Mouse (Mus musculus): ENCODE data around the gene Tbx6. TPM values are rescaled to one million over a fixed set of nuclear protein-coding genes. Genes with fewer than 3 reads are reported as not detected.

The Tbx6 gene
- polyA plus RNA-seq, 1 experiment from 2014 or later = 0.79 TPM

DNA sequence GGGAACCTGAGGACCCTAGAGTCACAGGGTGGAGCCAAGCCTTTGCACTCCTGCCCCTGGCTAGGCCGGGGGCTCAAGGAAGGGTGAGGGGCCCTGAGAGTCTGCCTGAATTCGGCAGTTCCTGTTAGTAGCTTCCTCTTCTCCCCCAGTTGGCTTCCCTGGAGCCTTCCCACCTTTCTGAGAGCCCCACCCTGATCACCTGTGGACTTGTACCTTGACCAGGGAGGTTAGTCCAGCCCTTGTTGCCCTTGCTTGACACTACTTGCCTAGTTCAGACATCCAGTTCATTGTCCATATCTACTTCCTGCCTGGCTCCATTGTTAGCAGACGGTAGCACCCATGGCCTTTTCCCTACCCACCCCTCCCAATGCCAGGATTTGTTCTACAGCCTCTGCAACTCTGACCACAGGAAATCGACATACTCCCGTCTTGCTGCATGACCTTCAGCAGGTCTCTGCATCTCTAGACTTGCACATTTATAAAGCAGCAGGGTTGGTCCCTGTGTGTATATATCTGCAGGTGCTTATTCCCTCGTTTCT is 19.7 kb upstream of the Tbx6 start:
- H3K27me3 ChIP-seq (ENCODE audit: control insufficient read depth, insufficient read depth, low read length) = no peaks in the 10 kb centered on the region
- no peaks in the 10 kb centered on the region for H3K36me3 ChIP-seq (ENCODE audit: control insufficient read depth, insufficient read depth, low read length)
- H3K27ac ChIP-seq (ENCODE audit: low read depth, low read length) = no peak overlapping the region
- no peaks in the 10 kb centered on the region for H3K9me3 ChIP-seq (ENCODE audit: control insufficient read depth, low read length)
- no peak overlapping the region for H3K4me2 ChIP-seq (replicated peaks; ENCODE audit: low read depth, low read length)
- 74% methylated on average over 6 of the region's 6 CpGs for WGBS
- no peak for DNase-seq (ENCODE audit: low spot score)
- ATAC-seq (ENCODE audit: low FRiP score) = no peak
- no peak overlapping the region for H3K4me3 ChIP-seq (ENCODE audit: low read depth, low read length)
- H3K4me1 ChIP-seq (replicated peaks; ENCODE audit: control insufficient read depth, insufficient read depth, low read length) = peaks cover 10% of the 10 kb centered on the region
- no peak overlapping the region for H3K9ac ChIP-seq (ENCODE audit: low read depth, low read length)

DNA sequence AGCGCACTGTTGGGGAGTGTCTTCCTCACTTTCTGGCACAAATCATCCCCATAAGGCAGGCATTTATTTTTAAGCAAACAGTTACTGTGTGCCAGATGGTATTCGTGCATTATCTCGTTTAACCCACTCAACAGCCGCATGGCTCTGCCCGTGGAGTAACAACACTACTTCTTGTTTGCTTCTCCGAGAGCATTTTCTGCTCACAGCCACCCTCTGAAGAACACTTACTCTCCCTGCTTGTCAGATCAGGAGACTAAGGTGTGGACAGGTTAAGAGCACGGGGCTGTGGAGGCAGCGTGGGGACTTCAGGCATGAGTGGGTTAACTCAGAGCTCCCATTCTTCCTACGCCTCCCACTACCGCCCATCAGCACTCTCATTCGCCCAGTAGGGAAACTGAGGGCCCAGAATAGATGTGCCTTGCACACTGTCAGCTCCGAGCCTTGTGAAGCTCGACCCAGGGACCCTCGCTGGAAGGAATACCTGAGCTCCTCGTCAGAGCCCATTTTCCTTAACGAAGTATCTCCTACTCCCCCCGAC is 18.7 kb upstream of the Tbx6 start:
- Histone ChIP-seq H3K27ac (ENCODE audit: low read depth, low read length) (no peak overlapping the region), H3K36me3 (ENCODE audit: control insufficient read depth, insufficient read depth, low read length) (no peaks in the 10 kb centered on the region), H3K4me2 (replicated peaks; ENCODE audit: low read depth, low read length) (no peak overlapping the region), H3K4me3 (ENCODE audit: low read depth, low read length) (no peak overlapping the region), H3K27me3 (ENCODE audit: control insufficient read depth, insufficient read depth, low read length) (no peaks in the 10 kb centered on the region), H3K4me1 (replicated peaks; ENCODE audit: control insufficient read depth, insufficient read depth, low read length) (peaks cover 10% of the 10 kb centered on the region), H3K9ac (ENCODE audit: low read depth, low read length) (no peak overlapping the region), H3K9me3 (ENCODE audit: control insufficient read depth, low read length) (no peaks in the 10 kb centered on the region)
- DNase-seq (ENCODE audit: low spot score) (no peak), ATAC-seq (ENCODE audit: low FRiP score) (no peak)
- WGBS = 73% methylated on average over 17 of the region's 17 CpGs

DNA sequence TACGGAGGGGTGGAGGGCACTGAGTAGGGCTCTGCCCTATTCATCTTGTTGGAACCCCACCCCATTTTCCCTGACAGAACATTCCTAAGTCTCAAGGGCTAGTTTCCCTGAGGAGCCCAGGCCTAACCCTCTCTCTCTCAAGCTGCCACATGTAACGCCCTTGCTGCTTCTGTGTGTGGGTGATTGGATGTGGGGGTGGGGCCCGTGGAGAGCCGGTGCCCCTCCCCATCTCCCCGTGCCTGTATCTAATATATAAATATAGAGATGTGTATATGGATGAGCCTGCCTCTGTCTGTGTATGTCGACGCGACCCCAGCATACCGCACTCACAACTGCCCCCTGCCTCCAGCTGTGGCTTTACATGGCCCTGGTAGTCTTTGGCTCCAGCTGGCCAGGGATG is 15.7 kb upstream of the Tbx6 start:
- no peak overlapping the region for H3K9ac ChIP-seq (ENCODE audit: low read depth, low read length)
- peaks cover 6% of the 10 kb centered on the region; the same call in 1 of the 2 replicates for H3K4me1 ChIP-seq (replicated peaks; ENCODE audit: control insufficient read depth, insufficient read depth, low read length)
- 0 out of 2 replicates have a peak, but pooled peaks cover 2% of the 10 kb centered on the region for H3K36me3 ChIP-seq (ENCODE audit: control insufficient read depth, insufficient read depth, low read length)
- no peak overlapping the region for H3K4me2 ChIP-seq (replicated peaks; ENCODE audit: low read depth, low read length)
- ATAC-seq (ENCODE audit: low FRiP score) (no peak), DNase-seq (ENCODE audit: low spot score) (no peak)
- WGBS = 93% methylated on average over 9 of the region's 9 CpGs
- no peaks in the 10 kb centered on the region for H3K9me3 ChIP-seq (ENCODE audit: control insufficient read depth, low read length)
- no peaks in the 10 kb centered on the region for H3K27me3 ChIP-seq (ENCODE audit: control insufficient read depth, insufficient read depth, low read length)
- no peak overlapping the region for H3K4me3 ChIP-seq (ENCODE audit: low read depth, low read length)
- no peak overlapping the region for H3K27ac ChIP-seq (ENCODE audit: low read depth, low read length)

DNA sequence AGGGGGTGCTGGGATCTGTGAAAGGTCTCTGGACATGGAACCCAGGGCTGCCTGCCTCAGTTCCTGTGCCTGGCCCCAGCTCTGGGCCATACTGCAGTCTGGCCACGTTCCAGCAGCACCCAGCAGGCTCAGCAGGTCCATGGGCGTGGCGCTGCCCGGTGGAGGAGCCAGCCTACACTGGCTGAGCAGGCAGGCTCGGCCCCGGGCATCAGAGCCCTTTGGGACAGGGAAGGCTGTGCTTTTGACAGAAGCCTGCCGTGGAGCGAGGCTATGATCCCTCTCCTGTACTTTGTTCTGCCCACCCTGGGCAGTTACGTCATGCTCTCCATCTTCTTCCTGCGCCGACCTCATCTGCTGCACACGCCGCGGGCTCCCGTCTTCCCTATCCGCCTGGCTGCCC is 15.1 kb upstream of the Tbx6 start, which contains the start of gene Gdpd3:
Gene Gdpd3 (plus strand): TSS at position 134 of the 400 bp plus-strand sequence.
- H3K36me3 ChIP-seq (ENCODE audit: control insufficient read depth, insufficient read depth, low read length) = 0 out of 2 replicates have a peak, but pooled peaks cover 2% of the 10 kb centered on the region
- DNase-seq (ENCODE audit: low spot score) = no peak
- WGBS = 89% methylated on average over 16 of the region's 16 CpGs

DNA sequence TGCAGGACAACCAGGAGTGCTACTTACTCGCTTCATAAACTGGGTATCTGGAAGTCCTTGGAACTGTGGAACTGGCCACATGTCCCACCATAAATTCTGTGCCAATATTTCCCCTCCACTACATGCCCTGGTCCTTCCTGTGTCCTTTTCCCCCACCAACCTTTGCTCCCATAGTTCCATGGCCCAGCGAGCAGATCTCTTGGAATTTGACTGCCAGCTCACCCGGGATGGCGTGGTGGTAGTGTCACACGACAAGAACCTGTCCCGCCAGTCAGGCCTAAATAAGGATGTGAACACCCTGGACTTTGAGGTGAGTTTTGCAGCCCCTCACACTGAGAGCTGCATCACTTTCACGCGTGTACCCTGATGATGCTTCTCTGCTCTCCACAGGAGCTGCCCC is 14.3 kb upstream of the Tbx6 start:
- H3K9me3 ChIP-seq (ENCODE audit: control insufficient read depth, low read length) = no peaks in the 10 kb centered on the region
- no peak overlapping the region for H3K9ac ChIP-seq (ENCODE audit: low read depth, low read length)
- no peak for DNase-seq (ENCODE audit: low spot score)
- H3K36me3 ChIP-seq (ENCODE audit: control insufficient read depth, insufficient read depth, low read length) = 0 out of 2 replicates have a peak, but pooled peaks cover 2% of the 10 kb centered on the region
- no peak overlapping the region for H3K27ac ChIP-seq (ENCODE audit: low read depth, low read length)
- H3K27me3 ChIP-seq (ENCODE audit: control insufficient read depth, insufficient read depth, low read length) = no peaks in the 10 kb centered on the region
- H3K4me3 ChIP-seq (ENCODE audit: low read depth, low read length) = no peak overlapping the region
- H3K4me1 ChIP-seq (replicated peaks; ENCODE audit: control insufficient read depth, insufficient read depth, low read length) = 0 out of 2 replicates have a peak, but pooled peaks cover 5% of the 10 kb centered on the region
- no peak overlapping the region for H3K4me2 ChIP-seq (replicated peaks; ENCODE audit: low read depth, low read length)
- 95% methylated on average over 8 of the region's 8 CpGs for WGBS
- no peak for ATAC-seq (ENCODE audit: low FRiP score)

More for the DNA sequence above, 15.1 kb upstream of the Tbx6 start, which contains the start of gene Gdpd3:
- H3K4me2 ChIP-seq (replicated peaks; ENCODE audit: low read depth, low read length) = no peak within 1 kb of the TSS
- no peaks in the 10 kb centered on the region for H3K27me3 ChIP-seq (ENCODE audit: control insufficient read depth, insufficient read depth, low read length)
- no peaks in the 10 kb centered on the region for H3K9me3 ChIP-seq (ENCODE audit: control insufficient read depth, low read length)
- H3K27ac ChIP-seq (ENCODE audit: low read depth, low read length) = no peak within 1 kb of the TSS
- no peak within 1 kb of the TSS for H3K4me3 ChIP-seq (ENCODE audit: low read depth, low read length)
- no peak within 1 kb of the TSS for H3K9ac ChIP-seq (ENCODE audit: low read depth, low read length)
- 0 out of 2 replicates have a peak, but pooled peaks cover 5% of the 10 kb centered on the region for H3K4me1 ChIP-seq (replicated peaks; ENCODE audit: control insufficient read depth, insufficient read depth, low read length)
- ATAC-seq (ENCODE audit: low FRiP score) = no peak

DNA sequence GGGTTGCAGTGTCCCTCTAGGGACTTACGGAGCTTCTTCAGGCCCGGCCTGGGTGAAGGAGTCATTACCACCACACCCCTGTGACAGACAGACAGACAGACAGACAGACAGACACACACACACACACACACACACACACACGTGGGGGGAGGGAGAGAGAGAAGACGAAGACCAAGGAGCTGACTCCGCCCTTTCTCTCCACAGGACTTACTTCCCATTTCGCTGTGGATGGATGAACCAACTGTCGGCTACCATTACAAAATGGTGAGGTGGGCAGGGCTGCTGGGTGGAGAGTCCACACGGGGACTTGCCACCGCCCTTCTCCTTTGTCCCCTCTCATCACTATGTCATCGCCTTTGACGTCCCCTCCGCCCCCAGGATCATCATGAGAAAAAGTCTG is 10.5 kb upstream of the Tbx6 start:
- DNase-seq (ENCODE audit: low spot score) (no peak), ATAC-seq (ENCODE audit: low FRiP score) (no peak)
- Histone ChIP-seq H3K4me3 (ENCODE audit: low read depth, low read length) (no peak overlapping the region), H3K4me2 (replicated peaks; ENCODE audit: low read depth, low read length) (no peak overlapping the region), H3K9ac (ENCODE audit: low read depth, low read length) (no peak overlapping the region), H3K4me1 (replicated peaks; ENCODE audit: control insufficient read depth, insufficient read depth, low read length) (peaks cover under 1% of the 10 kb centered on the region), H3K27me3 (ENCODE audit: control insufficient read depth, insufficient read depth, low read length) (no peaks in the 10 kb centered on the region), H3K36me3 (ENCODE audit: control insufficient read depth, insufficient read depth, low read length) (0 out of 2 replicates have a peak, but pooled peaks cover 2% of the 10 kb centered on the region), H3K9me3 (ENCODE audit: control insufficient read depth, low read length) (no peaks in the 10 kb centered on the region), H3K27ac (ENCODE audit: low read depth, low read length) (no peak overlapping the region)
- 85% methylated on average over 12 of the region's 12 CpGs for WGBS

DNA sequence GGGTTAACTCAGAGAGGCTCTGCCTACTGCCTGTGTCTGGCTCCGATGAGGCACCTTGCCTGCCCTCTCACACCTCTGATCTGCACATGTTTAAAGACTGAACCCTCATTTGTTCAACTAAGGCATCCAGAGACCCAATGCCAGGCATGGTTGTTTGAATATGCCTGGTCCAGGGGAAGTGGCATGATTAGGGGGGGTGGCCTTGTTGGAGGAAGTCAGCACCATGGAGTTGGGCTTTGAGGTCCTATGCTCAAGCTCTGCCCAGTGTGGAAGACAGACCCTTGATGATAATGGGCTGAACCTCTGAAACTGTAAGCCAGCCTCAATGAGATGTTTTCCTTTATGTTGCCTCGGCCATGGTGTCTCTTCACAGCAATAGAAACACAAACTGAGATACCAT is 7.9 kb upstream of the Tbx6 start:
- Histone ChIP-seq H3K9ac (ENCODE audit: low read depth, low read length) (no peak overlapping the region), H3K27me3 (ENCODE audit: control insufficient read depth, insufficient read depth, low read length) (no peaks in the 10 kb centered on the region), H3K36me3 (ENCODE audit: control insufficient read depth, insufficient read depth, low read length) (0 out of 2 replicates have a peak, but pooled peaks cover 1% of the 10 kb centered on the region), H3K4me3 (ENCODE audit: low read depth, low read length) (no peak overlapping the region), H3K9me3 (ENCODE audit: control insufficient read depth, low read length) (no peaks in the 10 kb centered on the region), H3K4me2 (replicated peaks; ENCODE audit: low read depth, low read length) (no peak overlapping the region), H3K4me1 (replicated peaks; ENCODE audit: control insufficient read depth, insufficient read depth, low read length) (peaks cover 10% of the 10 kb centered on the region), H3K27ac (ENCODE audit: low read depth, low read length) (no peak overlapping the region)
- DNase-seq (ENCODE audit: low spot score) = no peak
- no peak for ATAC-seq (ENCODE audit: low FRiP score)
- WGBS = 87% methylated on average over 2 of the region's 2 CpGs

DNA sequence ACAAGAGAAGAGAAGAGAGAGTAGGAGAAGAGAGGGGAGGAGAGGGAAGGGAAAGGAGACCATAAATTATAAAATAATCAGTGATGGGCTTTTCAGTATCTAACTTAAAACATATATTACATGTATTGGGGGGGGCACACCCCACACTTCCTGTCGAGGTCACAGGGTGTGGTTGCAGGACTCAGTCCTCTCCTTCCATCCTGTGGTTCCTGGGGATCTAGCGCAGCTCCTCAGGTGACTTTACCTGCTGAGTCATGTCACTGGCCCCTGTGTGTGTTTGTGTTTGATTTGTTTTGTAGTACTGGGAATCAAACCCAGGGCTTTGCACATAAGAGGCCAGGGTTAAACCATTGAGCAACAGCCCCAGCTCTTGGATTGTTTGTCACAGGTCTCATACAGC is 6.8 kb upstream of the Tbx6 start:
- DNase-seq (ENCODE audit: low spot score) (no peak), ATAC-seq (ENCODE audit: low FRiP score) (no peak)
- Histone ChIP-seq H3K9me3 (ENCODE audit: control insufficient read depth, low read length) (no peaks in the 10 kb centered on the region), H3K27me3 (ENCODE audit: control insufficient read depth, insufficient read depth, low read length) (no peaks in the 10 kb centered on the region), H3K4me1 (replicated peaks; ENCODE audit: control insufficient read depth, insufficient read depth, low read length) (peaks cover 10% of the 10 kb centered on the region), H3K9ac (ENCODE audit: low read depth, low read length) (no peak overlapping the region), H3K4me2 (replicated peaks; ENCODE audit: low read depth, low read length) (no peak overlapping the region), H3K36me3 (ENCODE audit: control insufficient read depth, insufficient read depth, low read length) (no peaks in the 10 kb centered on the region), H3K4me3 (ENCODE audit: low read depth, low read length) (no peak overlapping the region), H3K27ac (ENCODE audit: low read depth, low read length) (no peak overlapping the region)
- WGBS = 86% methylated on average over 2 of the region's 2 CpGs
